Mouse (Mus musculus) left cerebral cortex, postnatal 14 days (tissue): ENCODE results near the gene Zfp697. TPM values are rescaled to one million over a fixed set of nuclear protein-coding genes. Genes with fewer than 3 reads are reported as not detected.
"Not testable (repeated sequence)": the region's sequence is repeated elsewhere in the genome, so short reads cannot be mapped to it uniquely, and the experiment has no call there.

ENCODE experiments used
- DNase-seq, 2 experiments: peaks; one replicate each; pipeline ENCODE4 v3.0.0; 2021 to 2022; ENCODE audit warnings: low spot score in 2 of 2, mixed read lengths in 1 of 2
- intact Hi-C: fragments of 180-260 bp; cut with DNase I; formaldehyde crosslinking; loops from one replicate; pipeline ENCODE4 v1.15.1; 2025
- total RNA-seq, 2 experiments: library from RNA; stranded (reverse); gene quantifications; 2 replicates each; pipeline ENCODE4 v1.2.3; 2021

The Zfp697 gene
- total RNA-seq, 2 experiments from 2014 or later = 37.7 to 40.4 TPM

GRCm38 (mm10) chr3:98457026-98457425 is 74.8 kb downstream of the Zfp697 start, which contains the start of gene Gm4450:
Gene Gm4450 (minus strand): TSS chr3:98457126.
- intact Hi-C loops, DNase-seq: not testable (repeated sequence)

GRCm38 (mm10) chr3:98469323-98469722 is 87.1 kb downstream of the Zfp697 start:
- DNase-seq, intact Hi-C loops: not testable (repeated sequence)

GRCm38 (mm10) chr3:98471057-98471456 is 88.8 kb downstream of the Zfp697 start:
- intact Hi-C loops, DNase-seq: not testable (repeated sequence)

GRCm38 (mm10) chr3:98471499-98471898 is 89.2 kb downstream of the Zfp697 start:
- intact Hi-C loops, DNase-seq: not testable (repeated sequence)

GRCm38 (mm10) chr3:98494184-98494583 is 111.9 kb downstream of the Zfp697 start:
- intact Hi-C loops, DNase-seq: not testable (repeated sequence)

GRCm38 (mm10) chr3:98495055-98495454 is 112.8 kb downstream of the Zfp697 start:
- not testable (repeated sequence) for DNase-seq

GRCm38 (mm10) chr3:98496762-98497161 is 114.5 kb downstream of the Zfp697 start:
- intact Hi-C loops, DNase-seq: not testable (repeated sequence)

More at GRCm38 (mm10) chr3:98495055-98495454, 112.8 kb downstream of the Zfp697 start:
- intact Hi-C loops = not testable (repeated sequence)

GRCm38 (mm10) chr3:98497401-98497800 is 115.1 kb downstream of the Zfp697 start:
- intact Hi-C loops, DNase-seq: not testable (repeated sequence)

GRCm38 (mm10) chr3:98507229-98507628 is 125.0 kb downstream of the Zfp697 start:
- intact Hi-C loops, DNase-seq: not testable (repeated sequence)

- intact Hi-C loops, DNase-seq: not testable (repeated sequence)
Observed at GRCm38 (mm10) chr3:98510414-98510813, 128.2 kb downstream of the Zfp697 start, which contains the start of gene Hsd3b4. Gene Hsd3b4 (minus strand): TSS chr3:98510514.

GRCm38 (mm10) chr3:98522779-98523178 is 140.5 kb downstream of the Zfp697 start:
- intact Hi-C loops = not testable (repeated sequence)

GRCm38 (mm10) chr3:98524552-98524951 is 142.3 kb downstream of the Zfp697 start:
- intact Hi-C loops, DNase-seq: not testable (repeated sequence)

More at GRCm38 (mm10) chr3:98522779-98523178, 140.5 kb downstream of the Zfp697 start:
- not testable (repeated sequence) for DNase-seq

- DNase-seq, intact Hi-C loops: not testable (repeated sequence)
Observed at GRCm38 (mm10) chr3:98524978-98525377, 142.7 kb downstream of the Zfp697 start.

- intact Hi-C loops, DNase-seq: not testable (repeated sequence)
Observed at GRCm38 (mm10) chr3:98547641-98548040, 165.4 kb downstream of the Zfp697 start.

GRCm38 (mm10) chr3:98548495-98548894 is 166.2 kb downstream of the Zfp697 start:
- intact Hi-C loops, DNase-seq: not testable (repeated sequence)

GRCm38 (mm10) chr3:98550215-98550614 is 168.0 kb downstream of the Zfp697 start:
- not testable (repeated sequence) for DNase-seq

GRCm38 (mm10) chr3:98550832-98551231 is 168.6 kb downstream of the Zfp697 start:
- intact Hi-C loops, DNase-seq: not testable (repeated sequence)

More at GRCm38 (mm10) chr3:98550215-98550614, 168.0 kb downstream of the Zfp697 start:
- intact Hi-C loops = not testable (repeated sequence)

- DNase-seq, intact Hi-C loops: not testable (repeated sequence)
Observed at GRCm38 (mm10) chr3:98560711-98561110, 178.4 kb downstream of the Zfp697 start.

- intact Hi-C loops, DNase-seq: not testable (repeated sequence)
Observed at GRCm38 (mm10) chr3:98563831-98564230, 181.6 kb downstream of the Zfp697 start.

- DNase-seq, intact Hi-C loops: not testable (repeated sequence)
Observed at GRCm38 (mm10) chr3:98564894-98565293, 182.6 kb downstream of the Zfp697 start.

- intact Hi-C loops, DNase-seq: not testable (repeated sequence)
Observed at GRCm38 (mm10) chr3:98567717-98568116, 185.5 kb downstream of the Zfp697 start.
